13 mouse cellular contexts compared by ENCODE assay signal in genomic region chr6:30556080-30556479, GRCm38 (mm10). TPM values are rescaled to one million over a fixed set of nuclear protein-coding genes. Genes with fewer than 3 reads are reported as not detected.
DNase-seq lines count a peak whose midpoint lies in the region; ATAC-seq and TF ChIP-seq lines count a peak whose summit lies in the region.
"Had no signal": no experiment of that assay in that cellular context is flagged by ENCODE, and none has a peak within 500 bp of the region (broad histone marks: within the 10 kb centered on the region; RNA-seq: fewer than 3 reads in every experiment).

No protein-coding gene starts in this region.

- H3K9ac ChIP-seq in heart, embryonic 11.5 days (ENCODE audit: low read depth, low read length): no peak overlapping the region
- H3K9ac ChIP-seq in ES-Bruce4 (ENCODE audit: low read depth, poor library complexity, severe bottlenecking): no peak overlapping the region
- H3K9ac ChIP-seq in embryonic facial prominence, embryonic 14.5 days (ENCODE audit: low read depth, low read length): no peak overlapping the region
- H3K9ac ChIP-seq in hindbrain, embryonic 11.5 days (ENCODE audit: low read depth, low read length): no peak overlapping the region
- H3K9ac ChIP-seq: hindbrain, embryonic 14.5 days; liver, embryonic 14.5 days; midbrain, embryonic 13.5 days had no signal

- no peak for TF ChIP-seq POLR2A in ES-Bruce4 (IDR thresholded peaks at IDR 0.05; ENCODE audit: insufficient read depth, low read length)

- intact Hi-C loops in heart, postnatal 14 days (cut with DNase I): loop anchor here (5.0 kb wide), 1 partner anchor 141 kb away; no protein-coding TSS in a partner anchor

- peak; percentile 95 for DNase-seq in heart, adult 11 months
- DNase-seq in embryonic facial prominence, embryonic 14.5 days (ENCODE audit: low spot score): peak; percentile 89
- peak; percentile 42 to 75 for DNase-seq in heart, postnatal 14 days
- DNase-seq in embryo, embryonic 11 days: no peak
- no peak for DNase-seq in hindbrain, embryonic 11.5 days (ENCODE audit: low spot score)
- DNase-seq: thymus, adult 18-20 months had no signal

- TF ChIP-seq CTCF in ES-Bruce4 (IDR thresholded peaks at IDR 0.05; ENCODE audit: low read depth, low read length): no peak

- no peaks in the 10 kb centered on the region for H3K27me3 ChIP-seq in heart, embryonic 11.5 days (ENCODE audit: control insufficient read depth, insufficient read depth, low read length)
- no peaks in the 10 kb centered on the region for H3K27me3 ChIP-seq in ES-Bruce4 (ENCODE audit: control insufficient read depth, insufficient read depth, low read length, poor library complexity, severe bottlenecking)
- H3K27me3 ChIP-seq in embryonic facial prominence, embryonic 14.5 days (replicated peaks; ENCODE audit: control insufficient read depth, insufficient read depth, low read length): no peaks in the 10 kb centered on the region
- H3K27me3 ChIP-seq in hindbrain, embryonic 11.5 days (ENCODE audit: control insufficient read depth, insufficient read depth, low read length): no peaks in the 10 kb centered on the region
- H3K27me3 ChIP-seq: midbrain, embryonic 13.5 days had no signal

- H3K4me1 ChIP-seq in heart, embryonic 11.5 days (ENCODE audit: control insufficient read depth, insufficient read depth, low read length): peaks cover 3% of the 10 kb centered on the region
- no peaks in the 10 kb centered on the region for H3K4me1 ChIP-seq in ES-Bruce4 (ENCODE audit: control insufficient read depth, insufficient read depth, low read length)
- peaks cover 20% of the 10 kb centered on the region for H3K4me1 ChIP-seq in embryonic facial prominence, embryonic 14.5 days (ENCODE audit: control insufficient read depth, insufficient read depth, low read length)
- peaks cover 2% of the 10 kb centered on the region; the same call in 1 of the 2 replicates for H3K4me1 ChIP-seq in hindbrain, embryonic 11.5 days (replicated peaks; ENCODE audit: control insufficient read depth, insufficient read depth, low read length)

- no peaks in the 10 kb centered on the region for H3K9me3 ChIP-seq in heart, embryonic 11.5 days (replicated peaks; ENCODE audit: control insufficient read depth, low read length)
- no peaks in the 10 kb centered on the region for H3K9me3 ChIP-seq in ES-Bruce4 (replicated peaks; ENCODE audit: control insufficient read depth, insufficient read depth, low read length, poor library complexity, severe bottlenecking)
- H3K9me3 ChIP-seq in embryonic facial prominence, embryonic 14.5 days (ENCODE audit: control insufficient read depth, low read length): no peaks in the 10 kb centered on the region
- no peaks in the 10 kb centered on the region for H3K9me3 ChIP-seq in hindbrain, embryonic 11.5 days (ENCODE audit: control insufficient read depth, low read length)
- H3K9me3 ChIP-seq: midbrain, embryonic 13.5 days had no signal

- no peak overlapping the region for H3K4me2 ChIP-seq in heart, embryonic 11.5 days
- no peak overlapping the region for H3K4me2 ChIP-seq in embryonic facial prominence, embryonic 14.5 days (ENCODE audit: low read depth, low read length)
- H3K4me2 ChIP-seq in hindbrain, embryonic 11.5 days (replicated peaks; ENCODE audit: low read depth, low read length): no peak overlapping the region
- H3K4me2 ChIP-seq: hindbrain, embryonic 14.5 days; midbrain, embryonic 13.5 days had no signal

- H3K36me3 ChIP-seq in heart, embryonic 11.5 days (ENCODE audit: control insufficient read depth, insufficient read depth, low read length): no peaks in the 10 kb centered on the region
- no peaks in the 10 kb centered on the region for H3K36me3 ChIP-seq in ES-Bruce4 (ENCODE audit: control insufficient read depth, insufficient read depth, low read length, poor library complexity, severe bottlenecking)
- H3K36me3 ChIP-seq in embryonic facial prominence, embryonic 14.5 days (ENCODE audit: control insufficient read depth, insufficient read depth, low read length): no peaks in the 10 kb centered on the region
- H3K36me3 ChIP-seq in hindbrain, embryonic 11.5 days (ENCODE audit: control insufficient read depth, insufficient read depth, low read length): no peaks in the 10 kb centered on the region
- H3K36me3 ChIP-seq: midbrain, embryonic 13.5 days had no signal

- no peak for ATAC-seq in heart, embryonic 11.5 days (replicated peaks; ENCODE audit: insufficient number of reproducible peaks, low FRiP score, low TSS enrichment)
- peak; percentile 76 for ATAC-seq in embryonic facial prominence, embryonic 14.5 days (ENCODE audit: low read depth)
- no peak for ATAC-seq in activated CD4-positive, CD25-positive, alpha-beta regulatory T cell, adult 4 months
- no peak for ATAC-seq in hindbrain, embryonic 11.5 days (ENCODE audit: low FRiP score)
- ATAC-seq: midbrain, embryonic 13.5 days had no signal

- WGBS in heart, embryonic 11.5 days (ENCODE audit: insufficient replicate concordance): 14% methylated on average over 4 of the region's 9 CpGs
- 9% methylated on average over 5 of the region's 9 CpGs for WGBS in embryonic facial prominence, embryonic 14.5 days
- WGBS in hindbrain, embryonic 11.5 days: 0% methylated on average over 4 of the region's 9 CpGs

- peak; percentile 93 for TF ChIP-seq EP300 in ES-Bruce4 (IDR thresholded peaks at IDR 0.05; ENCODE audit: insufficient read depth, low read depth, low read length)

- H3K4me3 ChIP-seq in heart, embryonic 11.5 days (ENCODE audit: low read depth, low read length): no peak overlapping the region
- no peak overlapping the region for H3K4me3 ChIP-seq in ES-Bruce4 (ENCODE audit: low read depth, low read length)
- no peak overlapping the region for H3K4me3 ChIP-seq in embryonic facial prominence, embryonic 14.5 days (ENCODE audit: low read depth, low read length)
- H3K4me3 ChIP-seq in hindbrain, embryonic 11.5 days (ENCODE audit: low read depth, low read length): no peak overlapping the region
- H3K4me3 ChIP-seq: midbrain, embryonic 13.5 days had no signal

- no peak overlapping the region for H3K27ac ChIP-seq in heart, embryonic 11.5 days (ENCODE audit: low read depth, low read length)
- no peak overlapping the region for H3K27ac ChIP-seq in ES-Bruce4 (ENCODE audit: insufficient read depth, low read length)
- H3K27ac ChIP-seq in embryonic facial prominence, embryonic 14.5 days (replicated peaks; ENCODE audit: low read depth, low read length): 0 out of 2 replicates have a peak overlapping the region, but pooled peaks have one; percentile 8
- no peak overlapping the region for H3K27ac ChIP-seq in hindbrain, embryonic 11.5 days (ENCODE audit: low read depth, low read length)
- H3K27ac ChIP-seq: hindbrain, embryonic 14.5 days; liver, embryonic 14.5 days; midbrain, embryonic 13.5 days had no signal

RNA-seq across cellular contexts. Expression of gene Cpa4, which starts 12.1 kb away (rescaled TPM):
- 2.4 TPM in 2 replicates for polyA plus RNA-seq in heart, embryonic 11.5 days (2014; fragmentation: Nextera tagmentation; extraction: Ambion mirVana)
- polyA plus RNA-seq in ES-Bruce4 (2011; ENCODE audit: insufficient read depth, insufficient read length, low read depth, missing spikeins): not detected in 2 replicates
- 3.0 and 3.4 TPM in 2 replicates for polyA plus RNA-seq in embryonic facial prominence, embryonic 14.5 days (2014; fragmentation: Nextera tagmentation; extraction: Ambion mirVana)
- not detected for total RNA-seq in heart, postnatal 14 days (2021)
- under 1 TPM in 1 of 2 experiments, not detected in 1; 0.16 TPM for polyA plus RNA-seq in activated CD4-positive, CD25-positive, alpha-beta regulatory T cell, adult 4 months (2017; shearing (Covaris generic))
- polyA plus RNA-seq in hindbrain, embryonic 11.5 days (2014; fragmentation: Nextera tagmentation; extraction: Ambion mirVana): 3.5 and 3.9 TPM in 2 replicates

RNA-seq across cellular contexts. Expression of gene Cpa2, which starts 14.7 kb away (rescaled TPM):
- 8.3 and 11.7 TPM in 2 replicates for polyA plus RNA-seq in heart, embryonic 11.5 days (2014; fragmentation: Nextera tagmentation; extraction: Ambion mirVana)
- 1.5 TPM in 1 of 2 replicates, not detected in the other for polyA plus RNA-seq in ES-Bruce4 (2011; ENCODE audit: insufficient read depth, insufficient read length, low read depth, missing spikeins)
- polyA plus RNA-seq in embryonic facial prominence, embryonic 14.5 days (2014; fragmentation: Nextera tagmentation; extraction: Ambion mirVana): 3.3 and 4.5 TPM in 2 replicates
- total RNA-seq in heart, postnatal 14 days (2021): not detected
- under 1 TPM in 1 of 2 experiments, not detected in 1; 0.34 TPM for polyA plus RNA-seq in activated CD4-positive, CD25-positive, alpha-beta regulatory T cell, adult 4 months (2017; shearing (Covaris generic))
- polyA plus RNA-seq in hindbrain, embryonic 11.5 days (2014; fragmentation: Nextera tagmentation; extraction: Ambion mirVana): 6.8 and 9.4 TPM in 2 replicates

RNA-seq across cellular contexts. Expression of gene Ssmem1, which starts 46.4 kb away (rescaled TPM):
- 0.62 TPM in 1 of 2 replicates, not detected in the other for polyA plus RNA-seq in heart, embryonic 11.5 days (2014; fragmentation: Nextera tagmentation; extraction: Ambion mirVana)
- not detected in 2 replicates for polyA plus RNA-seq in ES-Bruce4 (2011; ENCODE audit: insufficient read depth, insufficient read length, low read depth, missing spikeins)
- polyA plus RNA-seq in embryonic facial prominence, embryonic 14.5 days (2014; fragmentation: Nextera tagmentation; extraction: Ambion mirVana): 0.51 TPM in 1 of 2 replicates, not detected in the other
- total RNA-seq in heart, postnatal 14 days (2021): under 1 TPM in 1 of 2 experiments, not detected in 1; 0.24 TPM
- polyA plus RNA-seq in activated CD4-positive, CD25-positive, alpha-beta regulatory T cell, adult 4 months (2017; shearing (Covaris generic)): not detected
- 0.36 and 0.37 TPM in 2 replicates for polyA plus RNA-seq in hindbrain, embryonic 11.5 days (2014; fragmentation: Nextera tagmentation; extraction: Ambion mirVana)
- polyA plus RNA-seq: midbrain, embryonic 13.5 days had no signal

RNA-seq across cellular contexts. Expression of gene Tmem209, which starts 46.5 kb away (rescaled TPM):
- polyA plus RNA-seq in heart, embryonic 11.5 days (2014; fragmentation: Nextera tagmentation; extraction: Ambion mirVana): 29.3 and 30.9 TPM in 2 replicates
- 126 and 130 TPM in 2 replicates for polyA plus RNA-seq in ES-Bruce4 (2011; ENCODE audit: insufficient read depth, insufficient read length, low read depth, missing spikeins)
- polyA plus RNA-seq in embryonic facial prominence, embryonic 14.5 days (2014; fragmentation: Nextera tagmentation; extraction: Ambion mirVana): 31.0 and 36.9 TPM in 2 replicates
- 1 to 10 TPM; 6.9 to 7.6 TPM for total RNA-seq in heart, postnatal 14 days (2021)
- polyA plus RNA-seq in activated CD4-positive, CD25-positive, alpha-beta regulatory T cell, adult 4 months (2017; shearing (Covaris generic)): 10 to 100 TPM; 48.4 to 59.2 TPM
- 47.9 and 51.6 TPM in 2 replicates for polyA plus RNA-seq in hindbrain, embryonic 11.5 days (2014; fragmentation: Nextera tagmentation; extraction: Ambion mirVana)

RNA-seq across cellular contexts. Expression of gene Cpa5, which starts 54.7 kb away (rescaled TPM):
- 1.4 and 2.7 TPM in 2 replicates for polyA plus RNA-seq in heart, embryonic 11.5 days (2014; fragmentation: Nextera tagmentation; extraction: Ambion mirVana)
- polyA plus RNA-seq in ES-Bruce4 (2011; ENCODE audit: insufficient read depth, insufficient read length, low read depth, missing spikeins): not detected in 2 replicates
- 0.92 and 1.3 TPM in 2 replicates for polyA plus RNA-seq in embryonic facial prominence, embryonic 14.5 days (2014; fragmentation: Nextera tagmentation; extraction: Ambion mirVana)
- total RNA-seq in heart, postnatal 14 days (2021): not detected
- polyA plus RNA-seq in activated CD4-positive, CD25-positive, alpha-beta regulatory T cell, adult 4 months (2017; shearing (Covaris generic)): not detected
- 0.15 TPM in 1 of 2 replicates, not detected in the other for polyA plus RNA-seq in hindbrain, embryonic 11.5 days (2014; fragmentation: Nextera tagmentation; extraction: Ambion mirVana)
- total RNA-seq: layer of hippocampus, adult 8-10 months had no signal
- polyA plus RNA-seq: midbrain, embryonic 13.5 days had no signal

Comparison
In these comparisons a context has a peak if more than half of its experiments do, and no peak if none do; other contexts are left out.
1. DNase-seq: peak in heart, adult 11 months (single experiment), embryonic facial prominence, embryonic 14.5 days (single experiment) and heart, postnatal 14 days (2 of 2); none in embryo, embryonic 11 days (single experiment) and hindbrain, embryonic 11.5 days (single experiment).